Mouse (Mus musculus) ES-E14 (cell line): ENCODE results near the gene Cdh18.

Experiments
- CHD2 ChIP-seq: IDR thresholded peaks from 2 replicates; pipeline ENCODE4 v1.6.1; 2014; ENCODE audit warnings: mild to moderate bottlenecking, low read depth, low read length, inconsistent platforms
- HCFC1 ChIP-seq: IDR thresholded peaks from 2 replicates; pipeline ENCODE4 v1.6.1; 2012; ENCODE audit warnings: low read length, inconsistent platforms, borderline replicate concordance; ENCODE audit not compliant: insufficient read depth
- MAFK ChIP-seq: IDR thresholded peaks from 2 replicates; pipeline ENCODE4 v1.6.1; 2014; ENCODE audit warnings: mild to moderate bottlenecking, low read depth, low read length, inconsistent platforms; ENCODE audit not compliant: insufficient read depth
- ZC3H11A ChIP-seq: IDR thresholded peaks from 2 replicates; pipeline ENCODE4 v1.6.1; 2012; ENCODE audit warnings: low read depth, mild to moderate bottlenecking, inconsistent platforms, low read length, borderline replicate concordance
- ZNF384 ChIP-seq: IDR thresholded peaks from 2 replicates; pipeline ENCODE4 v1.6.1; 2012; ENCODE audit warnings: low read depth, low read length, inconsistent platforms

- TF ChIP-seq MAFK (no peak), HCFC1 (no peak), ZNF384 (no peak), ZC3H11A (no peak), CHD2 (no peak)
Observed at GRCm38 (mm10) chr15:23457401-23457800, 908.6 kb downstream of the Cdh18 start.
